Mouse (Mus musculus): ENCODE results near the gene Pef1. TPM values are rescaled to one million over a fixed set of nuclear protein-coding genes. Genes with fewer than 3 reads are reported as not detected.

Pef1 gene
- polyA plus RNA-seq, 1 experiment = 62.4 TPM

GRCm38 (mm10) chr4:130168280-130169183 lies 66.2 kb downstream of the Pef1 start:
- H3K4me2 ChIP-seq (ENCODE audit: low read depth) = peak overlapping the region; percentile 27
- H3K4me3 ChIP-seq = no peak overlapping the region
- H3K27me3 ChIP-seq (ENCODE audit: control insufficient read depth, insufficient read depth, insufficient read length) = no peaks in the 10 kb centered on the region
- no peaks in the 10 kb centered on the region for H3K36me3 ChIP-seq (ENCODE audit: control insufficient read depth, insufficient read depth)
- no peaks in the 10 kb centered on the region for H3K79me2 ChIP-seq (ENCODE audit: control insufficient read depth, insufficient read depth)
- H3ac ChIP-seq (ENCODE audit: control insufficient read depth, insufficient read length) = no peak overlapping the region
- TF ChIP-seq USF1 (IDR thresholded peaks at IDR 0.05; ENCODE audit: low read depth) = no peak

GRCm38 (mm10) chr4:130169411-130169971 lies 67.1 kb downstream of the Pef1 start:
- H3K36me3 ChIP-seq (ENCODE audit: control insufficient read depth, insufficient read depth) = no peaks in the 10 kb centered on the region
- TF ChIP-seq SRF (IDR thresholded peaks at IDR 0.05; ENCODE audit: control insufficient read depth, insufficient read length, low read depth) (no peak), POLR2AphosphoS2 (IDR thresholded peaks at IDR 0.05; ENCODE audit: insufficient read length, low read depth) (no peak), POLR2A (IDR thresholded peaks at IDR 0.05; ENCODE audit: insufficient read length, low read depth) (no peak), USF1 (IDR thresholded peaks at IDR 0.05; ENCODE audit: low read depth) (no peak), MYOG (IDR thresholded peaks at IDR 0.05; ENCODE audit: control insufficient read depth in 1 of 3, insufficient read depth in 1 of 3, insufficient read length in 2 of 3, low read depth in 2 of 3) (no peak), CEBPB (IDR thresholded peaks at IDR 0.05; ENCODE audit: insufficient read depth, poor library complexity, severe bottlenecking) (no peak), TCF3 (IDR thresholded peaks at IDR 0.05; ENCODE audit: insufficient read length, low read depth) (no peak), MAX (IDR thresholded peaks at IDR 0.05; ENCODE audit: low read depth) (no peak), TCF12 (IDR thresholded peaks at IDR 0.05; ENCODE audit: insufficient read depth, poor library complexity, severe bottlenecking) (no peak), E2F4 (IDR thresholded peaks at IDR 0.05; ENCODE audit: insufficient read depth) (no peak), MYOD1 (IDR thresholded peaks at IDR 0.05; ENCODE audit: control insufficient read depth in 1 of 3, insufficient read length in 2 of 3, low read depth in 2 of 3) (no peak), REST (IDR thresholded peaks at IDR 0.05; ENCODE audit: insufficient read depth, insufficient read length) (no peak)
- no peaks in the 10 kb centered on the region for H3K79me2 ChIP-seq (ENCODE audit: control insufficient read depth, insufficient read depth)
- no peak overlapping the region for H3ac ChIP-seq (ENCODE audit: control insufficient read depth, insufficient read length)
- H3K27me3 ChIP-seq (ENCODE audit: control insufficient read depth, insufficient read depth, insufficient read length) = no peaks in the 10 kb centered on the region
- no peak overlapping the region for H3K4me3 ChIP-seq
- H3K4me2 ChIP-seq (ENCODE audit: low read depth) = no peak overlapping the region

- H3K4me3 ChIP-seq = no peak overlapping the region
- no peaks in the 10 kb centered on the region for H3K27me3 ChIP-seq (ENCODE audit: control insufficient read depth, insufficient read depth, insufficient read length)
- TF ChIP-seq CEBPB (IDR thresholded peaks at IDR 0.05; ENCODE audit: insufficient read depth, poor library complexity, severe bottlenecking) = no peak
- no peak overlapping the region for H3ac ChIP-seq (ENCODE audit: control insufficient read depth, insufficient read length)
- no peaks in the 10 kb centered on the region for H3K36me3 ChIP-seq (ENCODE audit: control insufficient read depth, insufficient read depth)
- no peak overlapping the region for H3K4me2 ChIP-seq (ENCODE audit: low read depth)
- no peaks in the 10 kb centered on the region for H3K79me2 ChIP-seq (ENCODE audit: control insufficient read depth, insufficient read depth)
These were observed 68.0 kb downstream of the Pef1 start for GRCm38 (mm10) chr4:130170362-130170761.

GRCm38 (mm10) chr4:130171951-130172765 lies 69.8 kb downstream of the Pef1 start:
- no peak overlapping the region for H3K4me3 ChIP-seq

More at GRCm38 (mm10) chr4:130171951-130172765, 69.8 kb downstream of the Pef1 start:
- TF ChIP-seq E2F4 (IDR thresholded peaks at IDR 0.05; ENCODE audit: insufficient read depth) = no peak
- no peak for TF ChIP-seq SRF (IDR thresholded peaks at IDR 0.05; ENCODE audit: control insufficient read depth, insufficient read length, low read depth)
- TF ChIP-seq MAX (IDR thresholded peaks at IDR 0.05; ENCODE audit: low read depth) = no peak
- no peak for TF ChIP-seq CEBPB (IDR thresholded peaks at IDR 0.05; ENCODE audit: insufficient read depth, poor library complexity, severe bottlenecking)
- peak in 1 of 3 experiments; percentile 19 for TF ChIP-seq MYOG (IDR thresholded peaks at IDR 0.05; ENCODE audit: control insufficient read depth in 1 of 3, insufficient read depth in 1 of 3, insufficient read length in 2 of 3, low read depth in 2 of 3)
- TF ChIP-seq POLR2A (IDR thresholded peaks at IDR 0.05; ENCODE audit: insufficient read length, low read depth) = no peak
- no peak for TF ChIP-seq POLR2AphosphoS2 (IDR thresholded peaks at IDR 0.05; ENCODE audit: insufficient read length, low read depth)
- H3K36me3 ChIP-seq (ENCODE audit: control insufficient read depth, insufficient read depth) = no peaks in the 10 kb centered on the region
- no peaks in the 10 kb centered on the region for H3K27me3 ChIP-seq (ENCODE audit: control insufficient read depth, insufficient read depth, insufficient read length)
- no peak overlapping the region for H3ac ChIP-seq (ENCODE audit: control insufficient read depth, insufficient read length)
- no peak overlapping the region for H3K4me2 ChIP-seq (ENCODE audit: low read depth)
- no peaks in the 10 kb centered on the region for H3K79me2 ChIP-seq (ENCODE audit: control insufficient read depth, insufficient read depth)

All from myocyte (in vitro differentiated cells).